Mouse (Mus musculus): ENCODE results near the gene Adcy7.
A peak's percentile ranks its signal among the peaks of the same experiment; 100 is the strongest.

The Adcy7 gene

GRCm38 (mm10) chr8:88330816-88331215 is 58.6 kb downstream of the Adcy7 start:
- DNase-seq (ENCODE audit: extremely low read depth, low read depth) = no peak

DNA sequence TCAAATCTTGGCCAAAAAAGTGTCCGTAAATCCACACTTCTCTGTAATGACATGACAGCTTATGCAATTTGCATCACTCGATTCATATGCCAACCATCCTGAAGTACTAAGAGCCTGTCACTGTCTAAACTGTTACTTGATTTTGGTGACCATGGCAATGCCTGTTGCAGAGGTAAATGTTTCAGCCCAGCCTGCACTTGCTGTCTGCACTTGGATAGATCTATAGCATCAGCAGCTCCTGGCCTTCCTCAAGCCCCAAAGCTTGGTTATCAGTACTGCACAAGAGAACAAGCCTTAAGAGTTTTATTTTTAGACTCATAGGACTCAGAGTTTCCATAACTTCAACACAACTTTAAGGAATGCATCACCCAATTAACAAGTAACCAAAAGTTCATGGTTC is 62.2 kb downstream of the Adcy7 start:
- DNase-seq (ENCODE audit: extremely low read depth, low read depth) = no peak

GRCm38 (mm10) chr8:88334975-88335374 is 62.8 kb downstream of the Adcy7 start:
- DNase-seq (ENCODE audit: extremely low read depth, low read depth) = no peak

GRCm38 (mm10) chr8:88339221-88339620 is 67.0 kb downstream of the Adcy7 start:
- no peak for DNase-seq (ENCODE audit: extremely low read depth, low read depth)

- DNase-seq (ENCODE audit: extremely low read depth, low read depth) = no peak
These were observed 67.9 kb downstream of the Adcy7 start for GRCm38 (mm10) chr8:88339887-88340695.

GRCm38 (mm10) chr8:88342026-88342425 is 69.8 kb downstream of the Adcy7 start:
- DNase-seq (ENCODE audit: extremely low read depth, low read depth) = peak; percentile 56

- no peak for DNase-seq (ENCODE audit: extremely low read depth, low read depth)
These were observed 76.8 kb downstream of the Adcy7 start for GRCm38 (mm10) chr8:88349046-88349445.

DNA sequence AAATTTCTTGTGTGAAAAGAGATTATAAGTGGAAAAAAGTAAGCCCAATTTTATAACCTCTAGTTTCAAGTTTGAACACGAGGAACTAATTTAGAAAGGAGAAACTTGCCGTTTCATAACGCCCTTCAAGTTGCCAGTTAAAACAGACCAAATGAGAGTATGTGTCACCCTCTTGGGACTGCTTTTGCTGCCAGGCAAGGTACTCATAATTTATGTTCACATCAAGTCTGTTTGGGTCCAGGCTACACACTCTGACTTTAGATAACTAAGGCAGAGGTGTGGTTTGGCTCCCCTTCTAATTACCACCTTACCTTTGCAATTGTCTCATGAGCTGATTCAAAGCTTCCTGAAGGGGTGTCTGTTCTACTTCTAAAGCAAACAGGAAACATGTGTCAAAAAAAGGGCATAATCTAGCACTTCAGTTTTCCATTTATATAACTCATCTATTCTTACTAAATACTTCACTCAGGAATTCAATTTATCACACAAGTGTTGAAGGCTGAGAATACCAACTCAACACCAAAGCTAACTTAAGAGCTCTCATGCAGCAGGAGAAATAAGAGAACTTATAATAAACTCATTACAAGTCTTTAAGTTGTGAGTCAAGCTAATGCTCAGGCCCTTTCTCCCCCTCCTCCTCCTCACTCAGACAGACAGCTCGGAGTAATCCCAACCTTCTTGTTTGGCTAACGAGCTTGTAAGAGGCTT is 85.2 kb downstream of the Adcy7 start:
- no peak for DNase-seq (ENCODE audit: extremely low read depth, low read depth)

- no peak for DNase-seq (ENCODE audit: extremely low read depth, low read depth)
These were observed 85.7 kb downstream of the Adcy7 start for GRCm38 (mm10) chr8:88357946-88358345.

DNA sequence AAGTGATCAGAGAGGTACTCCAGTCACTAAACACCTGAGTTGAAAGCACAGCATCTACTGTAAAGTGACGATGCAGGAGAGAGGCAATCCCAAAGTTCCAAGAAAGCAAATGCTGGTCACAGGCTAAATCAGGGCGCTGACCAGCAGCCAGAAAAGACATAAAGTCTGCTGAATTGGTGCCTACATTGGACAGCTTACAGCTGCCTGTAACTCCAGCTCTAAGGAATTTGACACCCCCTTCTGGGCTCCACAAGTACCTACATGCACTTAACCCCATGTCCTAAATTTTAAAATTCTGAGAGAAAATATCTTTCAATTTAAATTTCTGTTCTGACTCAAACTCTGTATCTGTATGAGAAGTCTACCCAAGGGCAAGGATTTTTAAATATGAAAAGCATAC is 87.8 kb downstream of the Adcy7 start:
- DNase-seq (ENCODE audit: extremely low read depth, low read depth) = peak; percentile 37

DNA sequence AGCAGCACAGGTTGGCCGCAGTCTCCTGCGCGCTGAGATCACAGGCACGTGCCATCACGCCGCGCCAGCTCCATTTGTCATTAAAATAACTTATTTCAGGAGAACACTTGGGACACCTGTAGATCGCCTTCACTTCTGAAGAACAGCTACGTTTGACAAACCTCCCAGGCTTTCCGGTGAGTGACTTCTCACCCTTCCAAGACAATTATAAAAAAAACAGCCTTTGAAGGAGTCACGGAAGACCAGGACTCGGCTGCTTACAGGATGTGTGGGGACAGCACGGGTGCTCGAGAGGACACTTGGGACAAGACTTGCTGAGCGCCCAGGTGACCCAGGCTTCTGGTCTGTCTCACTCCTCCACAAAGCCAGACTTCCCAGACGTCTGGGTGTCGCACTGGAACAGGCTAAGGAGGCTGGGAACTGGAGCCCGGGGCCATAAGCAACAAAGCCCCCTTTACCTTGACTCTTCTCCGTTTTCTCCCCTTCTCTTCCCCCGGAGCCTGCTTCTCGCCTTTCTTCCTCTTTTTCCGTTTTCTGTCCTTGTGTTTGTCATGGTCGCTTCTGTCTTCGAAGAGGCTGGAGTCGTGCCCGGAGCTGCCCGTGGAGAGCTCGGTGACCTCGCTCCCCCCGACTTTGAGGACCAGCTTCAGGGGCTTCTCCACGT is 89.0 kb downstream of the Adcy7 start:
- DNase-seq (ENCODE audit: extremely low read depth, low read depth) = peak; percentile 41

- peak; percentile 26 for DNase-seq (ENCODE audit: extremely low read depth, low read depth)
These were observed 89.7 kb downstream of the Adcy7 start, which contains the start of gene Brd7 for GRCm38 (mm10) chr8:88361708-88362428. Gene Brd7 (minus strand): TSS chr8:88362194.

DNA sequence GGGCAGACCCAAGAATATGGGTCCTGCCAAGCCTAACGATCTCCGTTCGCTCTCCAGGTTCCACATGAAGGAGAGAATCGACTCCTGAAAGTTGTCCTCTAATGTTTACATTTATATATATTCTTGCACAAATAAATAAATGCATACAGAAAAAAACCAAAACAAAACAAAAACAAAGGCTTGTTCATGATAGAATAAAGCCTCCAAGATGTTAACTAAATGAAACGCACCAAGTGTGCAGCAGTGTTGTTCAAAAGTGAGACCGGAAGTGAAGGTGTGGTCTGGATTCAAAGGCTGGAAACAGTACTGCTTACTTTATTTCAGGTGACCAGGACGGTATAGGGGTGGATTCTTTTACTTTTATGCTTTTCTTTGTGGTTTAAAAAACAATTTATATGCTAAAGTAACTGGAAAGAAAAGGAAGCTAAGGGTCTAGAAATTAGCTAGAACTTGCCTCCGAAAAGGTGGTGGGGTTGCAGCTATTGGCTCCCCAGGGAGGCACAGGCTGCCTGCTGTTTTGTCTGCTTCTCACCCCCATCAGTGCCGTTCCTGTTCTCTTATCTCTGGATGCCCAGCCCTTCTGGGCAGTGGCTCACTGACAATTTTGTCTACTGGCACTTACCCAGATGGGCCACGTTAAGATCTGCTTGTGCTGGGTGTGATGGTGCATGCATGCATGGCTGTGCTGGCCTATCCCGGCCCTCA is 90.4 kb downstream of the Adcy7 start:
- DNase-seq (ENCODE audit: extremely low read depth, low read depth) = peak; percentile 68

- no peak for DNase-seq (ENCODE audit: extremely low read depth, low read depth)
These were observed 97.0 kb downstream of the Adcy7 start for GRCm38 (mm10) chr8:88369221-88369620.

GRCm38 (mm10) chr8:88369805-88370204 is 97.6 kb downstream of the Adcy7 start:
- DNase-seq (ENCODE audit: extremely low read depth, low read depth) = no peak

DNA sequence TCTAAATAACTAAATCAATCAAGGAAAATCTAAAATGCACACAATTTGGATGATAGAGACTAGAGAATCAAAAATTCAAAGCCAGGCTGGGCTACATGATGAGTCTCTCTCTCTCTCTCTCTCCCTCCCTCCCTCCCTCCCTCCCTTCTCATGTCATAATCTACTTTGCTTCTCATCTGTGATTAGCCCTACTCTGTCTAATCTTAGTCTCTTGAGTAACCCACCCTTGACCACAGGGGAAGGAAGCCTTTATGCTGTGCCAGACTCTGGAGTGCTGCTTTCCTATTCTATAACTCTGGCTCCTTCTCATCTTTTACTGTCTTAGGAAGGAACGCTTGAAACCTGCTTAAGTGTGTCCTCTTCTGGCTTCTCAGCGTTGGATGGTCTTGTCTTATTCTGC is 99.3 kb downstream of the Adcy7 start:
- no peak for DNase-seq (ENCODE audit: extremely low read depth, low read depth)

- DNase-seq (ENCODE audit: extremely low read depth, low read depth) = no peak
These were observed 104.8 kb downstream of the Adcy7 start for GRCm38 (mm10) chr8:88376836-88377582.

Measured in MEL-GATA-1-ER (cell line).